Mouse (Mus musculus): ENCODE measurements around the gene Arhgap22. TPM values are rescaled to one million over a fixed set of nuclear protein-coding genes. Genes with fewer than 3 reads are reported as not detected.

Arhgap22 gene
- total RNA-seq, 2 experiments from 2014 or later: 9.6 to 11.3 TPM

GRCm38 (mm10) chr14:33333833-33334232 lies 120.0 kb downstream of the Arhgap22 start:
- no peak for DNase-seq (ENCODE audit: low spot score in 2 of 2)
- Histone ChIP-seq H3K27ac (no peak overlapping the region), H3K4me3 (no peak overlapping the region)
- TF ChIP-seq CTCF (conservative IDR thresholded peaks at IDR 0.05): peak; percentile 73

GRCm38 (mm10) chr14:33334402-33334801 lies 120.6 kb downstream of the Arhgap22 start:
- DNase-seq (ENCODE audit: low spot score in 2 of 2): no peak
- Histone ChIP-seq H3K27ac (no peak overlapping the region), H3K4me3 (no peak overlapping the region)
- no peak for TF ChIP-seq CTCF (conservative IDR thresholded peaks at IDR 0.05)

- DNase-seq (ENCODE audit: low spot score in 2 of 2): no peak
These were observed 121.9 kb downstream of the Arhgap22 start for GRCm38 (mm10) chr14:33335733-33336132.

GRCm38 (mm10) chr14:33338684-33339083 lies 124.9 kb downstream of the Arhgap22 start:
- H3K27ac ChIP-seq: no peak overlapping the region
- H3K4me3 ChIP-seq: no peak overlapping the region
- peak; percentile 62 for TF ChIP-seq CTCF (conservative IDR thresholded peaks at IDR 0.05)
- no peak for DNase-seq (ENCODE audit: low spot score in 2 of 2)

More at GRCm38 (mm10) chr14:33335733-33336132, 121.9 kb downstream of the Arhgap22 start:
- TF ChIP-seq CTCF (conservative IDR thresholded peaks at IDR 0.05): no peak
- H3K27ac ChIP-seq: no peak overlapping the region
- H3K4me3 ChIP-seq: no peak overlapping the region

DNA sequence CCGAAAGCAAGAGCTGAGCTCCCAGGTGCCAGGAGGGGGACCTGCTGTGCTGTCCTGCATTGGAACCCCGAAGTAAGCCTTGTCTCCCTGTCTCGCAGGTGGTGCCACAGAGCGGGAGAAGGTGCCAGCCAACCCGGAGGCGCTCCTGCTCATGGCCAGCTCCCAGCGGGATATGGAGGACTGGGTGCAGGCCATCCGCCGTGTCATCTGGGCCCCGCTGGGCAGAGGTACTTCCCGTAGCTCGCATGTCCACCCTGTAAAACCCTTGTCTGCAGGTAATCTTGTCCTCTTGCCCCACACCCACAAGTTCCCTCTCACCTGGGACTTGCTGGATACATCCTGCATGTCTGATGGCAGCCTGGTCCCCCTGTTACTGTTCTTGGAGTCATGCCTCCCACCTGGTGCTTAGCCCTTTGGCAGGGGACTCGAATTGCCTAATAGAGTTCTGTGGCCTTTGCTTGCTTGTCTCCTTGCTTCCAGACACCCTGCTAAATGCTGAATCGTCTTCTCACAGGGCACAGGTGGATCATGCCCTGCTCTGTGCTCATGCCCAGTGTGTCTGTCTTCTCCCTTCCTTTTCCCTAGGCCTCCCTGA lies 129.4 kb downstream of the Arhgap22 start:
- no peak for DNase-seq (ENCODE audit: low spot score in 2 of 2)
- H3K27ac ChIP-seq: no peak overlapping the region
- H3K4me3 ChIP-seq: no peak overlapping the region
- TF ChIP-seq CTCF (conservative IDR thresholded peaks at IDR 0.05): no peak

GRCm38 (mm10) chr14:33346546-33346945 lies 132.7 kb downstream of the Arhgap22 start:
- DNase-seq (ENCODE audit: low spot score in 2 of 2): no peak
- TF ChIP-seq CTCF (conservative IDR thresholded peaks at IDR 0.05): no peak
- H3K27ac ChIP-seq: no peak overlapping the region
- no peak overlapping the region for H3K4me3 ChIP-seq

DNA sequence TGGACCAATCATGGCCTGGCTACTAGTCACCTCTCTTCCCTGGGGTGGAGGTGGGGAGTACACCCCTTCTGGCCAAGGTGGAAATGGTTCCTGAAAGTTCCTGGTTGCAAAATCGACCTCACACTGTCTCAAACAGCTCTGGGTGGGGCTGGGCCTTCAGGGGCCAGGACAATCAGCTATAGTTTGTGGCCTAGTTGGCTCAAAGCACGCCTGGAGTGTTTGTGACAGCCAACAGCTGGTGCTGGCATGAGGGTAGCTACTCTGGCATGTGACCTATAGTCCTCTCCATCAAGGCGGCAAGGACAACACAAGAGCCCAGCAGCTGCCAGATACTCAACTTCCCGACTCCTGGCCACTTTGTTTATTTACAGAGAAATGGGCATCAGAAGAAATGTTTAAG lies 133.9 kb downstream of the Arhgap22 start:
- H3K4me3 ChIP-seq: no peak overlapping the region
- no peak overlapping the region for H3K27ac ChIP-seq
- no peak for TF ChIP-seq CTCF (conservative IDR thresholded peaks at IDR 0.05)
- DNase-seq (ENCODE audit: low spot score in 2 of 2): no peak

DNA sequence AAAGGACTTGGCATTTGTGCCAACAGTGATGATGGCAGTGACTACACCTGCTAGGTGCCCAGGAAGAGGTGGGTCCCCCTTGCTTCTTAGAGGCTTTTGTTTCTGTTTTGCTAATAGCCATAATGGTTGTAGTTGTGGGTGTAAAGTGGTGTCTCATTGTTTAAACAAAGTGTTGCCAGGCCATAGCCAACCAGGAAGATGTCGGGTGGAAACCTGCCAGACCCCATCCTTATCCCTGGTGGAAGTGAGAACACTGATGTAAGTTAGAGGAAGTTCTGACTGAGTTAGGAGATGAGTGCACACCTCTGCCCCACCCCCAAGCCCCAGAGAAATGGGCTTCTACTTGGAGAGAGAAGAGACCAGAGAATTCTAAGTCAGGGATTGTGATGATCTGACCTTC lies 134.3 kb downstream of the Arhgap22 start:
- TF ChIP-seq CTCF (conservative IDR thresholded peaks at IDR 0.05): no peak
- no peak for DNase-seq (ENCODE audit: low spot score in 2 of 2)
- H3K4me3 ChIP-seq: no peak overlapping the region

DNA sequence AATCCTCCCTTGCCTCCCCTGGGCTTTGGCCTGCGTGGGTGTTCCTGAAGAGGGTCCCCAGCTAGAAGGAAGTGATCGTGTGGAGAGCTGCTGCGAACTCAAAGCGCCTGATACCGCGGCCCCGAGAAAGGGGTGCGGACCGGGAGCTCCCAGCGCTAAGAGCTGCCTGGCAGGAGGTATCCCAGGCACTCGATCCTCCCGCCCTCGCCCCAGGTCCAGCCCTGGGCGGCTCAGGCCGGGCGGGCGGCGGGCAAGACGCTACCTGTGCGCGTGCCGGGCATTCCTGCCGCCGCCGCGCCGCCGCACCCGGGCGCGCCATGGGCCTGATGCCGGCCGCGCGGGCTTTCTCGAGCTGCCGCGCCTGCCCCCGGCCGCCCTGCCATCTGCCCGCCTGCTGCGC lies 137.2 kb downstream of the Arhgap22 start:
- Histone ChIP-seq H3K4me3 (peak overlapping the region; percentile 40), H3K27ac (no peak overlapping the region)
- no peak for DNase-seq (ENCODE audit: low spot score in 2 of 2)
- TF ChIP-seq CTCF (conservative IDR thresholded peaks at IDR 0.05): no peak

More for the DNA sequence above, 134.3 kb downstream of the Arhgap22 start:
- no peak overlapping the region for H3K27ac ChIP-seq

DNA sequence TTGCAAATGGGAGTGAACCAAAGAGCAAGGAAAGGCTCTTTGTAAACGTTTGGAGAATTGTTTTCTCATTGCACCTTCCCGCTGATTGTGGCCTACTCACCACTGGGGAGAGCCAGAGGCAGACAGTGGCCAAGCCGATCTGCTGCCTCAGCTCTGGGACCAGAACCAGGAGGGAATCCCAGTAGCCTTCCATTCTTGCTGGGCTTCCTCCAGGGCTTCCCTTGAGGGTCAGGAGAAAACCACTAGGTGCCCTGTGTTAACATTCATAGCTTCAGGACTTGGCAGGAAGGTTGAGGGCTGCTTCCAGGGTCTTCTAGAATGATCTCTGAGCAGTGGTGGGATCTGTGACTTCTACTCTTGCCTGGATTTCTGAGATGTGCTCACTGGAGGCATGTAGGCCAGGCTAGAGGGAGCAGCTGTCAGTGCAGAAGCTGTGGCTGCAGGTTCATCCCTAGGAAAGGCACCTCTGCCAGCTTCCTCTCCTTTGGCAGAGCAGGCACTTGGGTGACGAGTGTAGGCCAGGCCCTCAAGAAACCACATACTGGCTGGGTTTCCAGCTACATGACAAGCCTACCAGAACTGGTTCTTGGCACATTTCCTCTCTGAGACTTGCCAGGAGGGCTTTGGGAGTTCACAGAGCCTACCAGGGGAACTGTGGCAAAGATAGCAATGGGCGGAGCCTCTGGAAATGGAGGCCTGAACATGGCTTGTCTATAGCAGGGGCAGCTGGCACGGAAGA lies 138.3 kb downstream of the Arhgap22 start:
- TF ChIP-seq CTCF (conservative IDR thresholded peaks at IDR 0.05): no peak
- H3K4me3 ChIP-seq: no peak overlapping the region
- DNase-seq (ENCODE audit: low spot score in 2 of 2): no peak
- no peak overlapping the region for H3K27ac ChIP-seq

DNA sequence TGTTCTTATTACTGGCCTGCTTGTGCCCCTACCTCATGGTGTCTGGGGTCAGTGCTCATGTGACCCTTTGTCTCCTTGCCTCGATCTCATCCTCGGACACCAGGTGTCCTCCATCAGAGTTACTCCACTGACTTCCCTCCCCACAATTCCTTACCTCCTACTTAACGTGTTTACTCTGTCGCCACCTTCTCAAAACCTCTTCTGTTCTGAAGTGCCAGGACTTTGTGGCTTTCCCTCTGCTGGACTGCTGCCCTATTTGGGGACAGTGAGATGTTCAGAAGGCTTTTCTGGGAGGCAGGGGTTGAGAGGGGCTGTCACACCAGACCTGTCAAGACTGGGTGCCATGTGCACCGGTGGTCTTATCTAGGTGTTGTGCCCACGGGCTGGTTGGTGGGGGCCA lies 139.1 kb downstream of the Arhgap22 start:
- TF ChIP-seq CTCF (conservative IDR thresholded peaks at IDR 0.05): no peak
- no peak overlapping the region for H3K4me3 ChIP-seq
- H3K27ac ChIP-seq: no peak overlapping the region
- DNase-seq (ENCODE audit: low spot score in 2 of 2): no peak

GRCm38 (mm10) chr14:33355276-33355675 lies 141.4 kb downstream of the Arhgap22 start:
- Histone ChIP-seq H3K4me3 (no peak overlapping the region), H3K27ac (no peak overlapping the region)
- no peak for TF ChIP-seq CTCF (conservative IDR thresholded peaks at IDR 0.05)
- DNase-seq (ENCODE audit: low spot score in 2 of 2): no peak

DNA sequence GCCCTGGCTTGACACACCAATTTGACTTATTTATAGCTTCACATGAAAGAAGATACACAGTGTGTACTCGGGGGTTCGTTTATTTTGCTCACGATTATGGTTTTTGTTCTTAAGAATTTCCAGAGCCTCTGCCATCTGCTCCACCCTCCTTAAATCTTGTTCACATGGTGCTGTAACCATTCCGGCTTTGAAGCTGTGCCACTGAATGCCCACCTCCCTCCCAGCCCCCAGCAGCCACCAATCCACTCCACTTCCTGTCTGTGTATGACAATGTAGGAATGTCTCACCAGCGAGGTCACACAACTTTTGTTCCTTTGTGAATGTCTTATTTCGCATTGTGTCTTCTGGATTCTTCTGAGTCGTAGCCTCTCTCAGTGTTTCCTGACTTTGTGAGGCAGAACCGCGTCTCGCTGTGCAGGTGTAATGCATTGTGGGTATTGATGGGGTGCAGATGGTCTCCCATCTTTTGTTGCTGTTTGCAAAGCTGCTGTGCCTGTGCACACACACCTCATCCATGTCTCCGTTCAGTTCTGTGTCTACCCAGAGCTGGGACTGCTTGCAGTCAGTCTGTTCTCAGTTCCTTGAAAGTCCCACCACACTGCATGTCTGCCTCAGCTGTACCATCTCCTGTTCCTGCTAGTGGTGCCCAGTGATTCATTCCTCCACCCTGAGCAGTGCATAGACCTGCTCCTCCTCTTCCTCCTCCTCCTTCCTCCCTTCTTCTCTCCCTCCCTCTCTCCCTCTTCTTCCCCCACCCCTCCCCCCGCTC lies 144.0 kb downstream of the Arhgap22 start:
- Histone ChIP-seq H3K27ac (no peak overlapping the region), H3K4me3 (no peak overlapping the region)
- TF ChIP-seq CTCF (conservative IDR thresholded peaks at IDR 0.05): no peak
- no peak for DNase-seq (ENCODE audit: low spot score in 2 of 2)
